Mouse (Mus musculus) kidney, adult 2 months (tissue): ENCODE measurements around the gene Card10.

Experiments used
- CTCF ChIP-seq: fragments of 200-500 bp; conservative IDR thresholded peaks from 2 replicates; pipeline ENCODE4 v1.5.1; 2011; ENCODE audit warnings: low read depth, mild to moderate bottlenecking, control low read depth, low read length, moderate library complexity, mixed read lengths; ENCODE audit not compliant: insufficient read depth, insufficient read length
- POLR2A ChIP-seq: fragments of 200-500 bp; IDR thresholded peaks from one replicate; pipeline ENCODE4 v1.6.1; 2011; ENCODE audit warnings: low read depth, low read length, control low read depth

- TF ChIP-seq CTCF: no peak
- TF ChIP-seq POLR2A: no peak
Observed at GRCm38 (mm10) chr15:78769064-78769463, 33.8 kb downstream of the Card10 start.
